Mouse (Mus musculus) A20 (cell line): ENCODE results near the gene Nt5dc1.
"Not testable (repeated sequence)": the region's sequence is repeated elsewhere in the genome, so short reads cannot be mapped to it uniquely, and the experiment has no call there.

Experiments
- DNase-seq: peaks from one replicate; pipeline ENCODE4 v3.0.0-alpha.2; 2011; ENCODE audit warnings: low read depth, low spot score

Nt5dc1 gene

GRCm38 (mm10) chr10:34312536-34312935 is 105.8 kb downstream of the Nt5dc1 start:
- DNase-seq, result no peak

- no peak for DNase-seq
Observed at GRCm38 (mm10) chr10:34309915-34310685, 108.3 kb downstream of the Nt5dc1 start.

- DNase-seq, result no peak
Observed at GRCm38 (mm10) chr10:34307070-34307469, 111.3 kb downstream of the Nt5dc1 start.

- no peak for DNase-seq
Observed at GRCm38 (mm10) chr10:34300368-34300767, 118.0 kb downstream of the Nt5dc1 start.

- DNase-seq, result peak; percentile 58
Observed at GRCm38 (mm10) chr10:34297980-34298753, 120.2 kb downstream of the Nt5dc1 start.

- peak; percentile 96 for DNase-seq
Observed at GRCm38 (mm10) chr10:34297299-34297979, 120.9 kb downstream of the Nt5dc1 start, which contains the start of gene Tspyl4. Gene Tspyl4, plus strand, starts transcription at chr10:34297442.

GRCm38 (mm10) chr10:34296911-34297298 is 121.4 kb downstream of the Nt5dc1 start:
- no peak for DNase-seq

GRCm38 (mm10) chr10:34282420-34283238 is 135.7 kb downstream of the Nt5dc1 start:
- peak; percentile 58 for DNase-seq

GRCm38 (mm10) chr10:34281962-34282388 is 136.4 kb downstream of the Nt5dc1 start, which contains the start of gene Tspyl1:
Gene Tspyl1, plus strand, starts transcription at chr10:34282190.
- peak; percentile 98 for DNase-seq

- peak; percentile 73 for DNase-seq
Observed at GRCm38 (mm10) chr10:34281211-34281961, 137.0 kb downstream of the Nt5dc1 start.

GRCm38 (mm10) chr10:34280591-34281175 is 137.7 kb downstream of the Nt5dc1 start:
- DNase-seq, result peak; percentile 85

- DNase-seq, result no peak
Observed at GRCm38 (mm10) chr10:34271681-34272080, 146.7 kb downstream of the Nt5dc1 start.

- DNase-seq, result no peak
Observed at GRCm38 (mm10) chr10:34267312-34268070, 150.9 kb downstream of the Nt5dc1 start.

GRCm38 (mm10) chr10:34265106-34265505 is 153.2 kb downstream of the Nt5dc1 start:
- DNase-seq, result no peak

- DNase-seq, result not testable (repeated sequence)
Observed at GRCm38 (mm10) chr10:34252833-34253232, 165.5 kb downstream of the Nt5dc1 start.

- peak; percentile 26 for DNase-seq
Observed at GRCm38 (mm10) chr10:34249594-34249993, 168.8 kb downstream of the Nt5dc1 start.

GRCm38 (mm10) chr10:34247757-34248156 is 170.6 kb downstream of the Nt5dc1 start:
- DNase-seq, result no peak

GRCm38 (mm10) chr10:34246106-34246505 is 172.2 kb downstream of the Nt5dc1 start:
- DNase-seq, result no peak

GRCm38 (mm10) chr10:34244745-34245144 is 173.6 kb downstream of the Nt5dc1 start:
- no peak for DNase-seq
